Mouse (Mus musculus): ENCODE measurements at regions not wholly inside any gene's neighbourhood (a gene's known extent, or its start where the extent isn't known, plus 50 kb on each side); places are given as distances from the start of the nearest gene placed in this dataset.

DNA sequence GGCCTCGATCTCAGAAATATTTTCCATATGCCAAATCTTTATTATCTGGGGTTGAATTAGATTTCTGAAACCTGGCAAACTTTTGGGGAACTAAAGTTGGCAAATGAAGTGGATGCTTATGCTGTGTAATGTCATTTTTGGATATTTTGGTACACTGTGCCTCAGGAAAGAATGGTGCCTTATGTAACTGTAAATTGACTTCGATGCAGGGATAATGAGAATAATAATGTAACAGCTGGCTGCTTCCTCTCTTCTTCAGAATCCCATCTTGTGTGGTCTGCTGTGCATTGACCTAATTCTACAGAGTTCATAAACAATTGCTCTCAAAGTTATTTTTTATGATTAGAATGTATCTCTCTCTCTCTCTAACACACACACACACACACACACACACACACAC lies 545.6 kb downstream of the Tfap2b start:
- Histone ChIP-seq H3K36me3 (ENCODE audit: control insufficient read depth, insufficient read depth, low read length) (no peaks in the 10 kb centered on the region), H3K27ac (ENCODE audit: low read depth, low read length) (no peak overlapping the region), H3K4me2 (ENCODE audit: low read length) (no peak overlapping the region), H3K9ac (ENCODE audit: low read depth, low read length) (no peak overlapping the region), H3K27me3 (replicated peaks; ENCODE audit: control insufficient read depth, insufficient read depth, low read length) (no peaks in the 10 kb centered on the region), H3K9me3 (ENCODE audit: control insufficient read depth, low read length) (no peaks in the 10 kb centered on the region), H3K4me3 (ENCODE audit: low read length) (no peak overlapping the region), H3K4me1 (ENCODE audit: control insufficient read depth, insufficient read depth, low read depth, low read length) (no peaks in the 10 kb centered on the region)
- ATAC-seq: no peak
- 91% methylated on average over 2 of the region's 2 CpGs for WGBS

DNA sequence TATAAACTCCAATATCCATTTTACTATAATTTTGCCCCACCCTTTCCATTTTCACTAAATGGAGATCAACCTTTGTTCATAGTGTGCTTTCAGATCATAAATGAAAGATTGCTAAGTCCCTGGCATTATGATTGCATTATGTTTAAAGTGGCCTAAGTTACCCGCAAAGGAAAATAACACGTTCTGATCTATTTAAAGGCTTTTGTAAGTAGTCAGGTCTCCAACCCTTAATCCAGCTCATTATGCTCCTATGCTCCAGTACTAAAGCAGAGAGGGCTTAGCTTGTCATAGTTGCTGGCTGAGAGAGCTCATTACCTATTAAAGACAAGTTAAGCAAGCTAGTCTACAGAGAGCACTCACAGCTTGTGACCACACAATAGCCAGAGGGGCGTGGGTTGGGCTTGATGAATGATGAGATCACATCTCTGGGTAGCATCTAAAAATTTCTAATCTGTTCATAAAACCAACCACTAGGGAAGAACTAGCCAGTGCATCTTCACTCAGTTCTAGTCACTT lies 549.3 kb downstream of the Tfap2b start:
- 76% methylated on average over 3 of the region's 3 CpGs for WGBS
- Histone ChIP-seq H3K27me3 (replicated peaks; ENCODE audit: control insufficient read depth, insufficient read depth, low read length) (no peaks in the 10 kb centered on the region), H3K9me3 (ENCODE audit: control insufficient read depth, low read length) (no peaks in the 10 kb centered on the region), H3K9ac (ENCODE audit: low read depth, low read length) (no peak overlapping the region), H3K4me2 (ENCODE audit: low read length) (no peak overlapping the region), H3K36me3 (ENCODE audit: control insufficient read depth, insufficient read depth, low read length) (no peaks in the 10 kb centered on the region), H3K4me3 (ENCODE audit: low read length) (no peak overlapping the region), H3K4me1 (ENCODE audit: control insufficient read depth, insufficient read depth, low read depth, low read length) (no peaks in the 10 kb centered on the region), H3K27ac (ENCODE audit: low read depth, low read length) (no peak overlapping the region)
- ATAC-seq: no peak

DNA sequence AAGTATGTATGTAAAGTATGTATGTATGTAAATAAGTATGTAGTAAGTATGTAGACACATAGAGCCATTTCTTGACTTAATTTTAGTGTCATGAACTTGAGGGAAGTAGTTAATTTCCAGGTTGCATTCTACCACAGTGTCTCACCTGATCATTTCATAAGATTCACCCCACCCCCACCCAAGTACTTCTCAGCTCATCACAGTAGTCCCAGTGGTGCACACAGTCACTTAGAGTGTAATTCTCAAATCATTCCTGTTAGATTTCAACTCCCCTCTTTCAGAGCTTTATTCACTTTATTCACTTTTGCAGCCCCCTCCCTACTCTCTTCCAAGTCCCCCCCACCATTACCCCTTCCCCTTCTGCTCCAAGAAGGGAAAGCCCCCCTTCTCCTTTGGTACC lies 558.2 kb downstream of the Tfap2b start:
- no peaks in the 10 kb centered on the region for H3K9me3 ChIP-seq (ENCODE audit: control insufficient read depth, low read length)
- H3K27ac ChIP-seq (ENCODE audit: low read depth, low read length): no peak overlapping the region
- no peaks in the 10 kb centered on the region for H3K27me3 ChIP-seq (replicated peaks; ENCODE audit: control insufficient read depth, insufficient read depth, low read length)
- H3K4me3 ChIP-seq (ENCODE audit: low read length): no peak overlapping the region
- H3K4me2 ChIP-seq (ENCODE audit: low read length): no peak overlapping the region
- no peak for ATAC-seq
- no peaks in the 10 kb centered on the region for H3K4me1 ChIP-seq (ENCODE audit: control insufficient read depth, insufficient read depth, low read depth, low read length)
- H3K36me3 ChIP-seq (ENCODE audit: control insufficient read depth, insufficient read depth, low read length): no peaks in the 10 kb centered on the region
- H3K9ac ChIP-seq (ENCODE audit: low read depth, low read length): no peak overlapping the region

DNA sequence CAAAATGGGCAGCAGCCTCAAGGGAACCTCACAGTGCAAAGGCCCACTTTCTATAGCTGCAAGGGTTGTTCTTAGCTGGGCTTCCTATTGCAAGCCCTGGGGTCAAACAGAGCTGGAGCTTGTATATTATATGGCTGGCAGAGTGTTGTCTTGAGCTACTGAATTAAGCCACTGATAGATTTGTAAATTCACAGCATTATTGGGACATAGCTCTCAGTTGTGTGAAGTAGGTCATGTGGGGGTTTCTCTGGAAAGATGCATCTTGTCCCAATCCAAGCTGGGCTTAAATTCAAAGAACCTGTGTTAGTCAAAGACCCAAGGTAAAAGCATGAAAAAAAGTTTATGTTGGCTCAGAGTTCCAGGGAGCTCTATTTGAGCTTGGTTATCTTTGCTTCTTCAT lies 563.6 kb downstream of the Tfap2b start:
- Histone ChIP-seq H3K4me3 (ENCODE audit: low read length) (no peak overlapping the region), H3K36me3 (ENCODE audit: control insufficient read depth, insufficient read depth, low read length) (no peaks in the 10 kb centered on the region), H3K9me3 (ENCODE audit: control insufficient read depth, low read length) (no peaks in the 10 kb centered on the region), H3K9ac (ENCODE audit: low read depth, low read length) (no peak overlapping the region), H3K27me3 (replicated peaks; ENCODE audit: control insufficient read depth, insufficient read depth, low read length) (no peaks in the 10 kb centered on the region), H3K4me1 (ENCODE audit: control insufficient read depth, insufficient read depth, low read depth, low read length) (no peaks in the 10 kb centered on the region), H3K27ac (ENCODE audit: low read depth, low read length) (no peak overlapping the region), H3K4me2 (ENCODE audit: low read length) (no peak overlapping the region)
- ATAC-seq: no peak

DNA sequence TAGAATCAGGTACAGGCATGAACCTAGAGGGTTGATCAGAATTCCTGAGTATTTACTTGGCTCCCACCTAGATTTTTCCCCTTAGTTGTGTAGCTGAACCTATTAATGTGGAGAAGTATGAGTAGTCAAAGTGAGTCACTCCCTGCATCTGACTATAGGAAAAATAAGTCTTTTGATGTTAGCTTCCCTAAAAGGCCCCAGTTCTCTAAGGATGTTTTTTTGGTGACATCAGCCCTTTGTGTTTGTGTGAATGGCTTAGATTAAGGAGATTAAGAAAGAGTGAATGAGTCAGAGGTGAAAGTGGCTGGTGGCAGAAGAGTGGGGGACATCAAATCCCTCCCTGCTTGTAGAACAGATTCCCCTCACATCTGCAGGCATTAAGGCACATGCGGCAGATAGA lies 565.8 kb downstream of the Tfap2b start:
- H3K4me2 ChIP-seq (ENCODE audit: low read length): no peak overlapping the region
- no peak for ATAC-seq
- WGBS: 85% methylated on average over 1 of the region's 1 CpGs

DNA sequence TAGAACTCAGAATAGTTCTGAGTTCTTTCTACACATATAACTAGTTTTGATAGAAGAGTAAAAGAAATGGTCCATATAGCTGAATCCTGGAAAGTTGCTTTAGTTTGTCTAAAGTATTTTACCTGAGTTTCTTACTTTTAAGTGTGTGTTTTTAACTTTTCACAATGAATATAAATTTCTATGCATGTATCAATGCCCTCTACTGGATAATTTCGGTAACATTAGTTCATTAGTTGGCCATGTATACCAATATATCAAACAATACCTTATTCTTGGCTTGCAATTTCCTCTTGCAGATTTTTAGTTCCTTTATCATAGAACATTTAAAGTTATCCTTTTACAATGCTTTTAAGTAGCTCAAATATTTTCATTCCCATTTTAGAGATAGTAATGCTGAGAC lies 568.8 kb downstream of the Tfap2b start:
- H3K4me1 ChIP-seq (ENCODE audit: control insufficient read depth, insufficient read depth, low read depth, low read length): no peaks in the 10 kb centered on the region
- H3K4me2 ChIP-seq (ENCODE audit: low read length): no peak overlapping the region
- no peak overlapping the region for H3K27ac ChIP-seq (ENCODE audit: low read depth, low read length)
- WGBS: 81% methylated on average over 1 of the region's 1 CpGs
- H3K9ac ChIP-seq (ENCODE audit: low read depth, low read length): no peak overlapping the region
- no peaks in the 10 kb centered on the region for H3K36me3 ChIP-seq (ENCODE audit: control insufficient read depth, insufficient read depth, low read length)
- no peaks in the 10 kb centered on the region for H3K9me3 ChIP-seq (ENCODE audit: control insufficient read depth, low read length)
- H3K4me3 ChIP-seq (ENCODE audit: low read length): no peak overlapping the region
- H3K27me3 ChIP-seq (replicated peaks; ENCODE audit: control insufficient read depth, insufficient read depth, low read length): no peaks in the 10 kb centered on the region
- no peak for ATAC-seq

More for the DNA sequence above, 565.8 kb downstream of the Tfap2b start:
- no peaks in the 10 kb centered on the region for H3K9me3 ChIP-seq (ENCODE audit: control insufficient read depth, low read length)
- H3K4me1 ChIP-seq (ENCODE audit: control insufficient read depth, insufficient read depth, low read depth, low read length): no peaks in the 10 kb centered on the region
- H3K9ac ChIP-seq (ENCODE audit: low read depth, low read length): no peak overlapping the region
- no peaks in the 10 kb centered on the region for H3K27me3 ChIP-seq (replicated peaks; ENCODE audit: control insufficient read depth, insufficient read depth, low read length)
- H3K36me3 ChIP-seq (ENCODE audit: control insufficient read depth, insufficient read depth, low read length): no peaks in the 10 kb centered on the region
- no peak overlapping the region for H3K4me3 ChIP-seq (ENCODE audit: low read length)
- H3K27ac ChIP-seq (ENCODE audit: low read depth, low read length): no peak overlapping the region

DNA sequence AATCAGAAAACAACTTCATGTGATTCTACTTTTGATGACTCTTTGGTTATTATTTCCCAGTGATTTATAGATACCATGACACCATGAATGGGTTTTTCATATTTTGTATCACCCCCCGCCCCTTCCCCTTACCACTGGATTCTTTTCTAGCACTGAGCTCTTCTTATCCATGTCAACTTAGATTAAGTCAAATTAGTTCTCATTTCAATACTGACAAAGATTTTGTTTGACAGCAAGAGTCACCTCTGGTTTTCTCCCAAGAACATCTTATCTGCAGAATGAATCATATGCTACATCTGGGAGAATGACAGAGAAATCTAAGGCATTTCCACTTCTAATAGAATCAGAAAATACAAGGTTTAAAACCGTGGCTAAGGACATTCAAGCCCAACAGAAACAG lies 578.3 kb downstream of the Tfap2b start:
- no peaks in the 10 kb centered on the region for H3K9me3 ChIP-seq (ENCODE audit: control insufficient read depth, low read length)
- no peak overlapping the region for H3K9ac ChIP-seq (ENCODE audit: low read depth, low read length)
- 74% methylated on average over 2 of the region's 2 CpGs for WGBS
- H3K4me2 ChIP-seq (ENCODE audit: low read length): no peak overlapping the region
- no peaks in the 10 kb centered on the region for H3K4me1 ChIP-seq (ENCODE audit: control insufficient read depth, insufficient read depth, low read depth, low read length)
- no peaks in the 10 kb centered on the region for H3K36me3 ChIP-seq (ENCODE audit: control insufficient read depth, insufficient read depth, low read length)
- ATAC-seq: no peak
- no peaks in the 10 kb centered on the region for H3K27me3 ChIP-seq (replicated peaks; ENCODE audit: control insufficient read depth, insufficient read depth, low read length)
- no peak overlapping the region for H3K27ac ChIP-seq (ENCODE audit: low read depth, low read length)
- H3K4me3 ChIP-seq (ENCODE audit: low read length): no peak overlapping the region

DNA sequence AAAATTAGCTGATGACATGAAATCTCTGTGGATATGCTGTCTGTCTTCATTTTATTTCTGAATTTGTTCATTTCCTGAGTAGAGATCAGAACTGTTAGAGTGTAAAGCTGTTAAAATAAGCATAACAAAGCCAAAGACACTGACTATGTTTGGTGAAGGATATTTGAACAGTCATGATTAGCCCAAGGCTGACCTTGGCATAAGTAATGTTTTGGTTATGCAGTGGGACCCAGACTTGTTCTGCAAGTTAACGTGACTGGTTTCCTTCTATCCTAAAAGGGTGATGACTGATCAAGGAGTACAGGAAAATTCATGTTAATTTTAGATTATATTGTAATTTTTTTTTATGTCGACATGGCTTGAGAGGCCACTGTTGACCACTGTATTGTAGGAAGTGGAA lies 585.4 kb downstream of the Tfap2b start:
- no peaks in the 10 kb centered on the region for H3K27me3 ChIP-seq (replicated peaks; ENCODE audit: control insufficient read depth, insufficient read depth, low read length)
- no peaks in the 10 kb centered on the region for H3K9me3 ChIP-seq (ENCODE audit: control insufficient read depth, low read length)
- H3K4me1 ChIP-seq (ENCODE audit: control insufficient read depth, insufficient read depth, low read depth, low read length): no peaks in the 10 kb centered on the region
- no peak overlapping the region for H3K27ac ChIP-seq (ENCODE audit: low read depth, low read length)
- WGBS: 88% methylated on average over 2 of the region's 2 CpGs
- no peaks in the 10 kb centered on the region for H3K36me3 ChIP-seq (ENCODE audit: control insufficient read depth, insufficient read depth, low read length)
- H3K4me3 ChIP-seq (ENCODE audit: low read length): no peak overlapping the region
- no peak for ATAC-seq
- H3K9ac ChIP-seq (ENCODE audit: low read depth, low read length): no peak overlapping the region
- no peak overlapping the region for H3K4me2 ChIP-seq (ENCODE audit: low read length)

DNA sequence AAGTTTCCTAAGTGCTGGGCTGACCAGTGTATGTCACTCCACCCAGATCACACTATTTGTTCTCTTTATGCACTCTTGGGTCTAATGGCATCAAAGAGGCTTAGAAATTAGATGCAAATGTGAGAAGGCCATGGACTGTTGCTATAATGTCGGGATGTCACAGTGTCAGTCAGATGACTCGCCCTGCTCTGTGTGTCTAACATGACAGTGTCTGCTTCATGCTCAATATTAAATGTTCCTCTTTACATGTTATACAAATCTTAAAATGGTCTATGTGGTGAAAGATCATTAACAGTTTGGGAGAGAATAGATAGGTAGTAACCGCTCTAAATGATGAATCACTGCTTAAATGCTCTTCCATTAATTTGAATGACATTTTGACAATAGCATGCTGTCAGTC lies 617.2 kb downstream of the Tfap2b start:
- no peak overlapping the region for H3K27ac ChIP-seq (ENCODE audit: low read depth, low read length)
- no peaks in the 10 kb centered on the region for H3K4me1 ChIP-seq (ENCODE audit: control insufficient read depth, insufficient read depth, low read depth, low read length)
- no peaks in the 10 kb centered on the region for H3K36me3 ChIP-seq (ENCODE audit: control insufficient read depth, insufficient read depth, low read length)
- H3K27me3 ChIP-seq (replicated peaks; ENCODE audit: control insufficient read depth, insufficient read depth, low read length): no peaks in the 10 kb centered on the region
- WGBS: 44% methylated on average over 3 of the region's 3 CpGs
- no peaks in the 10 kb centered on the region for H3K9me3 ChIP-seq (ENCODE audit: control insufficient read depth, low read length)
- no peak for ATAC-seq
- no peak overlapping the region for H3K4me2 ChIP-seq (ENCODE audit: low read length)
- H3K9ac ChIP-seq (ENCODE audit: low read depth, low read length): no peak overlapping the region
- H3K4me3 ChIP-seq (ENCODE audit: low read length): no peak overlapping the region
